Mouse (Mus musculus) c-Kit-positive CD71-negative TER-119-negative erythroid progenitor cells, embryonic 14.5 days (primary cell): ENCODE measurements around the gene P3h4.

Experiments
- DNase-seq: peaks from one replicate; pipeline ENCODE4 v3.0.0-alpha.2; 2013; ENCODE audit warnings: low read depth

The P3h4 gene

DNA sequence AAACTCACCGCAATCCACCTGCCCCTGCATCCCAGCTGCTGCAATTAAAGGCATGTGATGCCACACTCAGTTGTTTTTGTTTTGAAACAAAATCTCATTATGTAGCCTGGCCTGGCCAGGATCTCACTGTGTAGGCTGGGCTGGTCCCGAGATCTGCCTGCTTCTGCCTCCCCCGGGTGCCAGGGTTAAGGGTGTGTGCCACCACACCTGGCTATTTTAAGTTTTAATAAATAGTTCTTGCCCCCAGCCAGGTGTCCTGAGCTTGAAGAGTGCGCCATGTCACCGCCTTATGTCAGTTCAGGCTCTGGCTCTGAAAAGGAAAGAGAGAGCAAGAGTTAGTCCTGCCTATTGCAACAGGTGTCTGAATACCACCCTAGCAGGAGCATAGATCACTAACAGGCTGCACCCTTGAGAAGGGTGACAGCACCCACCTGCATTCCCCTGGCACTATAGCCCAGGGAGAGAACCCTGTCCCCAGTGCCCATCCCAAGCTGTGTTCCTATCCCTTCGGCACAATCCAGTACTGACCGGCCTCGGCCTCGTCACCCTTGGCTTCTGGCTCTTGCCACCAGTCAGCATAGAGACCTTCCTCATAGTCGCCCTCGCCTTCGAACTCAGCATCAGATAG lies 5.7 kb downstream of the P3h4 start:
- DNase-seq, result no peak

GRCm38 (mm10) chr11:100408076-100408834 lies 6.4 kb downstream of the P3h4 start:
- DNase-seq, result no peak

- DNase-seq, result no peak
Measured at GRCm38 (mm10) chr11:100406995-100407705, 7.5 kb downstream of the P3h4 start.

- no peak for DNase-seq
Measured at GRCm38 (mm10) chr11:100406273-100406672, 8.4 kb downstream of the P3h4 start.

DNA sequence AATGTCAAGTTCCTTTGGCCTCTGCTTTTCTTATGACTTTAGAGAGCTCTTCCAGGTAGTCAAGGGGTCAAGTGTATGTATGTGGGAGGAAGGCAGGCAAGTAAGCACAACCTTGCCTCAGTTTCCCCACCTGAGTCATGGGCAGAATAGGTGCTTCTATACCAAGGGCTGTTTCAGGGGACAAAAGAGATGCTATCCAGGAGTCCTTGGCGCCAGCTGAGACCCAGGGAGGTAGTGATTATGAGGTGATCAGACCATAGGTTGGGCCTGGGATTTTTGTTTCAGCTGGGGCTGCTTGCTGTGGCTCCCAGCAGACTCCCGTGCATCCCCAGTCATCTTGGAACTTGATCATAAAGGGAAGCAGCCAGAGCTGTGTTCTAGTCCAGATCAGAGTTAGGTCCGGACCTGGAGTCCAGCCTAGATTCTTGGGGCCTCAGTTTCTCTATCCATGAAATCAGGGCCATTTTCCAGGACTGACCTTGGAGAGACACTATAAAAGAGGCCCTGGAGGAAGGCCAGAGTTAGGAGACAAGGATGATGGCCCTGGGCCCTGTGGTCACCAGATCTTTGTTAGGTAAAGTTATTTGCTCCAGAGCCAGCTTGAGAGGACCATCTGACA lies 10.1 kb downstream of the P3h4 start:
- DNase-seq, result no peak

GRCm38 (mm10) chr11:100403445-100404134 lies 11.0 kb downstream of the P3h4 start:
- no peak for DNase-seq

- DNase-seq, result no peak
Measured at GRCm38 (mm10) chr11:100402682-100403081, 12.0 kb downstream of the P3h4 start.

DNA sequence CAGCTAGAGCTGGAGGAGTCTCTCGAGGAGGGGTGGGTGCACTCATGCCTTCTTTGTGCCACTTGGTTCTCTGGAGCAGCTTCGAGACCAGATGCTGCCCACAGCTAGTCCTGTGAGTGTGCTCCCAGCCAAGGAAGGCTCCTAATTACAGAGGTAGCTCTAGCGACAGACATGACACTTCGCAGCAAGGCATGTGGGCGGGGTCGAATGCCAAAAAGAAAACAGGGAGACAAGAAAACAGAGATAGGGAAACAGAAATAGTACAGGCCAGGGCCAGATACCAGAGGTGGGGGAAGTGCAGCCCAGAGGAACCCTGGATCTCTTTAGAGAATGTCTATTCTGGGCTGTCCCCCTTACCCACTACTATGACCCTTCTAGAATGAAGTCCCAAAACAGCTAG lies 12.4 kb downstream of the P3h4 start:
- no peak for DNase-seq

DNA sequence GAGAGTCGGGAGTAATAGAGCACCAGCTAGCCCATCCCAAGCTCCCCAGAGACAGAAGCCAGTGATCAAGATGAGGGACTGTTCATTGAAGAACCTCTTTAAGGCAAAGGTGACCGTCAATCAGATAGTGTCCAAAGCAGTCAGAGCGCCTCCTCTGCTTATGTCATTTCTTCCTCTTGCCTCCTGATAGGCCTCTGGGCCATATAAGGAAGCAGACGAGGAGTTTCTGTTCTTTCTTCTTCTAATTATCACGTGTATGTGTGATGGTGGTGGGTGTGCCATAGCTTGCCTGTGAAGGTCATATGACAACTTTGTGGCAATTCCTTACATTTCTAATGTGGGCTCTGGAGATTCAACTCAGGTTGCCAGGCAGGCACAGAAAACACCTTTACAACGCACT lies 13.8 kb downstream of the P3h4 start:
- DNase-seq, result no peak

GRCm38 (mm10) chr11:100399727-100400538 lies 14.7 kb downstream of the P3h4 start:
- no peak for DNase-seq

DNA sequence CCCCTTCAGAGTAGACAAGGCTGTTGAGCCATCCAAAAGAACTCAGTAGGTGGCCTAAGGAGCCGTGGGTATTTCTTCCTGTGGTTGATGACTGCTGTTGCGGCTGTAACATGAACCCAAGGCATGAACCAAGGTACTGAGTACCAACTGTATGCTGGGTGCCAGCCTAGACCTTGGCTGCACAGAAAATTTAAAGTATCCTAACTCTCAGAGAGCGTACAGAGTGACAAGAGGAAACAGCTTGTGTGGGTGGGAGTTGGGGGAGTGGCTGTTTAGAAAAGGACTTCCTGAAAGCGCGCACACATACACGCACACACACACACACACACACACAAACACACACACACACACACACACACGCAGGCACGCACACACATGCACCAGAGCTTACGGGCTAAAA lies 15.3 kb downstream of the P3h4 start:
- DNase-seq, result no peak

- no peak for DNase-seq
Measured at GRCm38 (mm10) chr11:100398517-100398916, 16.1 kb downstream of the P3h4 start.

- DNase-seq, result peak; percentile 98
Measured at GRCm38 (mm10) chr11:100397600-100398389, 16.8 kb downstream of the P3h4 start, which contains the start of gene Jup. Gene Jup, minus strand, starts transcription at chr11:100397763.

DNA sequence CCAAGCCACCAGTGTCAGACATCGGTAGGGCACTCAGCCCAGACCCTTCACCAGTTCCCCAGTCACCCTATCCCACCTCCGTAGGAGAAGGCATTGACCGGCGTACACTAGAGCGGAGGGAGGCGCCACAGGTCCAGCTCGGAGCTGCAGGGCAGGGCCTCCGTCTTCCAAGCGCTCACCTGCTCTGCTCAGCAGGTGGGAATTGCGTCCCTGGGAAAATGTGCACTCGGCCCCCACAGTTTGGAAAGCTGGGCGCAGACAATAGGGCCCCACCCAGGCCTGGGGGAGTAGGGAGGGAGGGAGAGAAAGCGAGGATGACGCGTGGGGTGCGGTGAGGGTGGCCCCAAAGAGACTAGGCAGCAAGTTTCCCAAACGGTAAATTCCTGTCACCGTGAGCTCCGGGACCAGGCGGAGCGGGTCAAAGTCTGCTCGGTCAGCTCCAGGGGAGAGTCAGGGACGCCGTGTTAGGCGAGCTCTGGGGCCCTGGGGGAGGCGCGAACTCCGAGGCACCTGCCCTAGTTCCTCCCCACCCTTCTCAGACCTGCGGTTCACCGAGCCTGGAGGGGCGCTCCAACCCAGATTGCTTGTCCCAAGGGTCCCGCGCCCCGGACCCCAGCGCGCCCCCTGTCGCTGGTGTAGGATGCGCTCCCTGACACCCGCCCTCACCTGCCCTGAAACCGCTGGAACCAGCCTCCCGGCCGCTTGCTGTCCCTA lies 17.6 kb downstream of the P3h4 start:
- DNase-seq, result no peak

DNA sequence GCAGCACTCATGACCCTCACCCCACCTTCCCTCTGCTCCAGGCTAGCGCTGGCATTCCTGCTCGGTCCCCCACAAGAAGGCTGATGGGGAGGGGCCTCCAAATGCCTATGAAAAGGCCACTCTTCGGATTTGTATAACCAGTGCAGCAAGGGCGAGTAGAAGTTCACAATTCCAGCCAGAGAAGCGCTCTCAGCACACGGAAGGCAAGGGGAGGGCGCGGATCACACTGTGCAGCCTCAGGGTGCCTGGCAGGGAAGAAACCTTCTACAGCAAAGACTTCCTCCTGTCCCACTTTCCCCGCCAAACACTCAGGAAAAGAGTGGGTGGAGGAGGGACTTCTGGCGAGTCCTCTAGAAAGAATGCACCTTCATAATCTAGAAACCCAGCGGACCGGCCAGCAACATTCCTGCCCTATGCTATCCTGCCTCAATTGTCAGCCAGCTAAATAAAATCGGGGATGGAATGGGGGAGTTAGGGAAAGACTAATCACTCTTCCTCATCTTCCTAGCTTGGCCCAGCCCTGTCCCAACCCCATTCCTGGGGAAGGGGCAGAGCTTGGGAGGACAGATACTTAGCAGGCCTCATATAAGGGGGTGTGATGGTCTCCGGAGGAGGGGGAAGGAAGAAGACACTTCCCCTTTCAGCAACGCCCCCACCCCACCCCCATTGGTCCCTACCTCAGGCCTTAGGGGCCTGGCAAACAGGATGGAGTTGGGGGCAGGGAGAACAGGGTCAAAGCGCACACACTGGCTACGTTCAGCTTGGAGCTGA lies 18.6 kb downstream of the P3h4 start:
- no peak for DNase-seq

DNA sequence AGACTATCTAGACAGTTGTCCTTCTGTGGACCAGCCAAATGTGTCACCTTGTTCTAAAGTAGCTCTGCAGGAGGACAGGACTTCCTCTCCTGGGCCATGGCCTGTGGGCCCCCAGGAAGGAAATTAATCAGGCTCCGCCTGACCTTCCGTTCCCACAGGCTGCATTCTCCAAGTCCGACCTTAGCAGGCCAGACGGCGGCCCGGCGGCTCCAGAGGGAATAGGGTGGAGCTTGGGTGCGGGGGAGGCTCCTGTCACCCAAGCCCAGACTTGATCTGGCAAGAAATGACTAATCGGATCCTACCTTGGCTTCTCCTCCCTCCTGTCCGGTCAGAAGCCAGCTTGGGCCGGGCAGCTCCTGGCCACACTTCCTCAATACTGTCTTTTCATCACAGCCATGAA lies 19.4 kb downstream of the P3h4 start:
- DNase-seq, result no peak

DNA sequence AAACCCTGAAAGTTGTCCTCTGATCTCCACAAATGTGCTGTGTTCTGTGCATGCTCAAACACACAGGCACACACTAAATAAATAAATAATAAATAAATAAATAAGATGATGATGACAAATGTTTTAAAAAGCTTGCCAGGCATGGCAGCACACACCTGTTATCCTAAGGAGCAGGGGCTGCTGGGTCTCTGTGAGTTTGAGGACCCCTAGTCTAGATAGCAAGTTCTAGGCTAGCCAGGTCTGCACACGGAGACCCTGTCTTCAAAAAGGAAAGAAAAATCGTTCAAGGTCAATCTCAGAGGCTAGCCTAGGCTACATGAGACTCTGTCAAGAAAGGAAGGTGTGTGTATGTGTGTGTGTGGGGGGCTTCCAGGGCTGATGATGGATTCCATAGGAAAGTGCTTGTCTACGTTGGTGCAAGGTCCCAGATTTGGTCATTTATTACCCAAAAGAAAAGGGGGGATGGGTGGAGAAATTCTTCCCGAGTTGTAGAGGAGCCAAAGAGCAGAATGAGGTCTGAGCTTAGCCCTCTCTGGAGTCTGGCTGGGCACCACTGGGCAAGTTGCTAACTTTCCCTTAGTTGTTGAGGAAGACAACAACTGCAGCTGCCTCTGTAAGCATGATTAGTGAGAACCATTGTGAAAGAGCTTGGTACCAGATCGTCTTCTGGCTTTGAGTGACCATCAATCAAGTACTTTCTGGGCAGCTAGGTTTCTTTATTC lies 20.1 kb downstream of the P3h4 start:
- DNase-seq, result no peak

GRCm38 (mm10) chr11:100393733-100394132 lies 20.9 kb downstream of the P3h4 start:
- no peak for DNase-seq
